Comparison of ENCODE assay signal across 27 mouse cellular contexts in genomic region chr2:146985807-146986206, GRCm38 (mm10). TPM values are rescaled to one million over a fixed set of nuclear protein-coding genes. Genes with fewer than 3 reads are reported as not detected.
A peak's percentile ranks its signal among the peaks of the same experiment; 100 is the strongest.
DNase-seq lines count a peak whose midpoint lies in the region; ATAC-seq lines count a peak whose summit lies in the region.
"Had no signal": no experiment of that assay in that cellular context is flagged by ENCODE, and none has a peak within 500 bp of the region (broad histone marks: within the 10 kb centered on the region; RNA-seq: fewer than 3 reads in every experiment).

No protein-coding gene starts in this region.

- H3K27me3 ChIP-seq in heart, embryonic 10.5 days (ENCODE audit: insufficient read depth, poor library complexity, severe bottlenecking): no peaks in the 10 kb centered on the region
- H3K27me3 ChIP-seq in heart, embryonic 13.5 days (replicated peaks): no peaks in the 10 kb centered on the region
- H3K27me3 ChIP-seq: CH12.LX; embryonic facial prominence, embryonic 13.5 days; forebrain, embryonic 12.5 days; forebrain, embryonic 15.5 days; hindbrain, embryonic 12.5 days had no signal

- 24% methylated on average over 1 of the region's 1 CpGs for WGBS in heart, embryonic 10.5 days
- WGBS in heart, embryonic 13.5 days: 36% methylated on average over 1 of the region's 1 CpGs

- 0 out of 2 replicates have a peak overlapping the region, but pooled peaks have one; percentile 3 for H3K4me3 ChIP-seq in heart, embryonic 10.5 days
- no peak overlapping the region for H3K4me3 ChIP-seq in heart, embryonic 13.5 days
- H3K4me3 ChIP-seq: embryonic facial prominence, embryonic 10.5 days; embryonic facial prominence, embryonic 13.5 days; erythroblast, embryonic 14.5 days; forebrain, embryonic 12.5 days; forebrain, embryonic 15.5 days; hindbrain, embryonic 12.5 days; hindbrain, embryonic 15.5 days had no signal

- intact Hi-C loops in heart, postnatal 36 days (cut with DNase I): no loop called here

- peak; percentile 8 to 34 for DNase-seq in adrenal gland, adult (ENCODE audit: inconsistent age in 2 of 2, low spot score in 1 of 2)
- DNase-seq in adrenal gland, postnatal 10 days: no peak
- no peak for DNase-seq in heart, embryonic 10.5 days (ENCODE audit: low spot score)
- DNase-seq in heart, adult 8-10 months (ENCODE audit: low spot score): no peak
- no peak for DNase-seq in heart, postnatal 36 days
- peak; percentile 35 for DNase-seq in 3T3-L1 (ENCODE audit: low read depth, low spot score)
- DNase-seq in left cerebral cortex, adult 9 months (ENCODE audit: low spot score in 2 of 2): no peak
- DNase-seq: adrenal gland, postnatal 14 days; B cell, adult 2 months; cerebellum, adult 11-12 months; cerebellum, adult 8-10 months; cerebellum, postnatal 10 days; cerebellum, postnatal 36 days; embryo, embryonic 11 days; gastrocnemius, postnatal 25 days; kidney, adult 2 months had no signal

- H3K27ac ChIP-seq in heart, embryonic 10.5 days: no peak overlapping the region
- peak overlapping the region; percentile 52 for H3K27ac ChIP-seq in heart, embryonic 13.5 days (replicated peaks)
- H3K27ac ChIP-seq: embryonic facial prominence, embryonic 10.5 days; embryonic facial prominence, embryonic 13.5 days; forebrain, embryonic 12.5 days; forebrain, embryonic 15.5 days; hindbrain, embryonic 12.5 days; hindbrain, embryonic 15.5 days had no signal

- H3K4me1 ChIP-seq in heart, embryonic 10.5 days: peaks cover 14% of the 10 kb centered on the region
- peaks cover 16% of the 10 kb centered on the region for H3K4me1 ChIP-seq in heart, embryonic 13.5 days
- H3K4me1 ChIP-seq: embryonic facial prominence, embryonic 10.5 days; embryonic facial prominence, embryonic 13.5 days; forebrain, embryonic 15.5 days; hindbrain, embryonic 12.5 days; hindbrain, embryonic 15.5 days had no signal

- ATAC-seq in heart, embryonic 13.5 days (ENCODE audit: extremely low read depth, insufficient number of reproducible peaks, low FRiP score, low TSS enrichment): no peak
- ATAC-seq: forebrain, embryonic 15.5 days; intestine, postnatal 0 days had no signal

- no peaks in the 10 kb centered on the region for H3K9me3 ChIP-seq in heart, embryonic 10.5 days
- H3K9me3 ChIP-seq in heart, embryonic 13.5 days: 0 out of 2 replicates have a peak, but pooled peaks cover 4% of the 10 kb centered on the region
- H3K9me3 ChIP-seq: embryonic facial prominence, embryonic 10.5 days; embryonic facial prominence, embryonic 13.5 days; forebrain, embryonic 12.5 days; forebrain, embryonic 15.5 days; hindbrain, embryonic 12.5 days; hindbrain, embryonic 15.5 days had no signal

- no peaks in the 10 kb centered on the region for H3K36me3 ChIP-seq in heart, embryonic 10.5 days
- no peaks in the 10 kb centered on the region for H3K36me3 ChIP-seq in heart, embryonic 13.5 days
- H3K36me3 ChIP-seq: embryonic facial prominence, embryonic 10.5 days; embryonic facial prominence, embryonic 13.5 days; forebrain, embryonic 12.5 days; forebrain, embryonic 15.5 days; G1E; hindbrain, embryonic 12.5 days; hindbrain, embryonic 15.5 days had no signal

- H3K9ac ChIP-seq in heart, embryonic 13.5 days: no peak overlapping the region
- H3K9ac ChIP-seq: embryonic facial prominence, embryonic 13.5 days; forebrain, embryonic 12.5 days; forebrain, embryonic 15.5 days; hindbrain, embryonic 12.5 days; hindbrain, embryonic 15.5 days had no signal

- H3K4me2 ChIP-seq in heart, embryonic 13.5 days: no peak overlapping the region
- H3K4me2 ChIP-seq: embryonic facial prominence, embryonic 13.5 days; forebrain, embryonic 12.5 days; forebrain, embryonic 15.5 days; hindbrain, embryonic 12.5 days; hindbrain, embryonic 15.5 days had no signal

RNA-seq across cellular contexts. Expression of gene Xrn2, which starts 27.0 kb away (rescaled TPM):
- 10 to 100 TPM; 54.7 to 64.9 TPM for total RNA-seq in adrenal gland, postnatal 10 days (2021)
- 65.4 and 74.8 TPM in 2 replicates for polyA plus RNA-seq in heart, embryonic 10.5 days (2016; fragmentation: Nextera tagmentation; extraction: Ambion mirVana)
- total RNA-seq in heart, adult 8-10 months (2022): 10 to 100 TPM; 20.7 to 28.7 (median 25.9) TPM
- polyA plus RNA-seq in heart, embryonic 13.5 days (2015; fragmentation: Nextera tagmentation; extraction: Ambion mirVana): 48.0 and 50.6 TPM in 2 replicates
- 10 to 100 TPM; 29.3 to 32.3 TPM for total RNA-seq in heart, postnatal 36 days (2021)

Comparison
In these comparisons a context has a peak if more than half of its experiments do, and no peak if none do; other contexts are left out.
1. DNase-seq: peak in adrenal gland, adult (2 of 2) and 3T3-L1 (single experiment); none in adrenal gland, postnatal 10 days (single experiment), heart, embryonic 10.5 days (single experiment), heart, adult 8-10 months (single experiment), heart, postnatal 36 days (0 of 2) and left cerebral cortex, adult 9 months (0 of 2).